Mouse (Mus musculus) retina, postnatal 1 day (tissue): ENCODE data around the gene Zfp473.
"Not testable (repeated sequence)": the region's sequence is repeated elsewhere in the genome, so short reads cannot be mapped to it uniquely, and the experiment has no call there.

Experiments used
- DNase-seq: peaks from one replicate; pipeline ENCODE4 v3.0.0-alpha.2; 2012

The Zfp473 gene

DNA sequence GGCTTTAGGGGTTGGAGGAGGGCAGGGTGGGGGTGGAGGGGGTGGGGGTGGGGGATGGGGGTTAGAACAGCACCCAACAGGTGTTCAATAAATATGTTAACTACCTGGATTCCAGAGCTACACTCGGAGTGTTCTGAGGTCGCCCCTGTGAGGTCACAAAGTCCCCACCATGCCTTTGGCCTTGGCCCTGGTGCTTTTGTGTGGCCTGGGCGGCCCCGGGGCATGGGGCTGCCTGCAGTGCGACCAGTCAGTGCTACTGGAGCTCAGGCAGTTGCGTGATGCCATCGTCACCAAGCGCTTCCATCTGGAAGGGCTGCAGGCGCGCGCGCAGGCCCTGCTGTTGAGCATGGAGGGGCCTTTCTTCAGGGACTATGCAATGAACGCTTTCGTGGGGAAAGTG is 42.3 kb downstream of the Zfp473 start, which contains the start of gene Izumo2:
TSS of gene Izumo2 (plus strand) at position 169 of the 400 bp plus-strand sequence.
- no peak for DNase-seq

DNA sequence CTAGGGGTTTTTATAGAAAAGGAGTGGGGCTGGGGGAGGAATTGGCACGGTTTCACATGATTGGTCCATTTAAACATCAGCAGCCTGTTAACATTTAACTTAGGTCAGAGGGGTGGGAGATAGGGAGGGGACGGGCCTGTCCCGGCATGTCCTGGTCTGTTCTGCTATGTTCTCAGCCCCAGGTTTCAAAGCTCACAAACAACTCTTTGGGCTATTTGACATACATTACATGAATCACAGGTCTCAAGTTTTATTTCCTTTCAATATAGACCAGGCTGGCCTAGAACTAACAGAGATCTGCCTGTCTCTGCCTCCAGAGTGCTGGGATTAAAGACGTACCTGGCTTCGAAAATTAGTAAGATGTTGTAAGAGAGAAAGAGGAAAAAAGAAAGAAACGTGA is 42.8 kb downstream of the Zfp473 start:
- not testable (repeated sequence) for DNase-seq

DNA sequence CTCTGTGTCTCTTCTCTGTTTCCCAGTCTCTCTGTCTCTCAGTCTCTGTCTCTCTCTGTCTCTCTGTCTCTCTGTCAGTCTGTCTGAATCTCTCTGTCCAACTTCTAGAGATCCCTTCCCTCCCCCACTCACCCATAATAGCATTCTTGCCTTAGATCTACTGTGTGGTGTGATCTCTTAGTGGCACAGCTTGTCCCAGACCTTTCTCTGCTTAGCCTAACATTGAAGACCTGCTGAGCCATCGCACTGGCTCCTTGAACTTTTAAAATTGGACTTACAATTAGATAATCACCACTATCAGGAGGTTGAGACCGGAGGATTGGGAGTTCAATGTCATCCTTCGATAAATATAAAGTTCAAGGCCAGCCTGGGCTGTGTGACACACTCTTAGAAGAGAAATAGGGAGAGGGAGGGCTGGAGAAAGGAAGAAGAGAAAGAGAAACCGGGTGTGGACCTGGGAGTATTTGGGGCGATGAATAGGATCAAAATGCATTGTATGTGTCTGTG is 43.6 kb downstream of the Zfp473 start:
- no peak for DNase-seq

DNA sequence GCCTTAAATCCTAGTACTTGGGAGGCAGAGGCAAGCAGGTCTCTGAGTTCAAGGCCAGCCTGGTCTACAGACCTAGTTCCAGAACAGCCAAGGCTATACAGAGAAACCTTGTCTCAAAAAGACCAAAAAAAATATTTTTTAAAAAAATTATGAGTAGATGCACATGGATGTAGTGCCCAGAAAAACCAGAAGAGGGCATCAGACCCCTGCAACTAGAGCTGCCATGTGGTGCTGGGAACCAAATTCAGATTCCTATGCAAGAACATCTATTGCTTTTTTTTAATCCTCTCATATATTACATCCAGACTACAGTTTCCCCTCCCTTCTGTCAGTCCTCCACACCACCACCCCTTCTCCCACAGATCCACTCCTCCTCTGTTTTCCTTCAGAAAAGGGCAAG is 44.5 kb downstream of the Zfp473 start:
- DNase-seq: no peak

DNA sequence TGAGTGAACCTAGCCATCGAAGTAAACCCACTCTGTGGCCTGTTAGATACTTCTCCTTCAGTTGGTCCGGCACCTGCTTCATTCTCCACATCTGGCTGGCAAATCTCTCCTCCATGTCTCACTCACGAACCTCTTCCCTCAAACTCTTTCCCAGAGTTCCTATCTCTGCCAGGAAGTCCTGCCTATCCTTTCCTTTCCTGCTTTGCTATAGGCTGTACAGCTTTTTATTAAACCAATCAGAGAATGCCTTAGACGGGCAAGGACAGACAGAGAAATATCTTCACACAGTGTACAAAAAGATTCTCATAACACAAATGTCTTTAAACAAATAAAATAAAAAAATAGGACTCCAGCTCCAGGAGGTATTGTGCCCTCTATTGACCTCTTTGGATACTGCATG is 45.8 kb downstream of the Zfp473 start:
- no peak for DNase-seq

DNA sequence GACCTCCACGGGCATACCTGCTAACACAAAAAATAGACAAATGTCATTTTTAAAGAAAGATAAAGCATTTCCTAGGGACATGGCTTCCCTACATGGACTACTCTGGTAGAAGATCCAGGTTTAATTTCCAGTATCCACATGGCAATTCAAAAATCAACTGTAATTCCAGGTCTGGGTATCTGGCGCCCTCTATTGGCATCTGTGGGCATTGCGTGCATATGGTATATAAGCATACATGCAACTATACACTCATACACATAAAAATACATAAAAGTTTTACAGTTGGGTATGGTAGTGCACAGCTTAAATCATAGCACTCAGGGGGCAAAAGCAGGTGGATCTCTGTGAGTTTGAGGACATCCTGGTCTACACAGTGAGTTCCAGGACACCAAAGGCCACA is 46.5 kb downstream of the Zfp473 start:
- peak; percentile 73 for DNase-seq

DNA sequence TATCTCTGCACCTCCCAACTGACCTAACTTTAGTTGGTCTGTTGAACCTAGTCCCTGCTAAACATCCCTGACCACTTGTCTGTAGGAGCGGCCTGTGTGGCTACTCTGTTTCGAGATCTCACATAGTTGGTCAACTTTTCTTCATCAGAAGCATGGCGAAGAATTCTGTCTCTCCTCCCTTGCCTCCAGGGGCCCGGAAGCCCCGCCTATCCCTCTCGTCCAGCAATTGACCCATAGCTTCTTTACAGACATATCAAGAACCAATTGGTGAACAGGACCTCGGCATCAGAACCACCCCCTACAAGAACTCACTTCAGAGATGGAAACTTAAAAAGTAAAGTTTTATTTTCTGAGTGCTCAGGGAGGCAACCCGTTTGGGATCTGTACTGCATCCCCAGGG is 47.9 kb downstream of the Zfp473 start:
- DNase-seq: no peak

DNA sequence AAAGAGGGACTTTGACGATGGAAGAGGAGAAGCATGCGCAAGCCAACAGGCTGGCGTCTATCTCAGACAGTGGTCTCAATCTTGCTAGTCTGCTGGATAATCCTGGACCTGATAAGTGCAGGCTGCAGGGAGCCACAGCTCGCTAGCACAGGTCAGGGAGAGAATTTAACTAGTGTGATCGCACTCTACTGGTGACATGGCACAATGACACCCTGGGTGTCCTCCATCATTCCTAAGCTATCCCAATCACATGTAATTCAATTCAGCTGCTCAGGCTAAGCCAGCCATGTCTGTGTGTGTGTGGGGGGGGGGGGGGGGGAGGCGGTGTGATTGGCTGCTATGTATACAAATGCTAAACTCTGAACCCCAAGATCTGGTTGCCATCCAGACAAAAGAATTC is 48.9 kb downstream of the Zfp473 start:
- DNase-seq: peak; percentile 90

DNA sequence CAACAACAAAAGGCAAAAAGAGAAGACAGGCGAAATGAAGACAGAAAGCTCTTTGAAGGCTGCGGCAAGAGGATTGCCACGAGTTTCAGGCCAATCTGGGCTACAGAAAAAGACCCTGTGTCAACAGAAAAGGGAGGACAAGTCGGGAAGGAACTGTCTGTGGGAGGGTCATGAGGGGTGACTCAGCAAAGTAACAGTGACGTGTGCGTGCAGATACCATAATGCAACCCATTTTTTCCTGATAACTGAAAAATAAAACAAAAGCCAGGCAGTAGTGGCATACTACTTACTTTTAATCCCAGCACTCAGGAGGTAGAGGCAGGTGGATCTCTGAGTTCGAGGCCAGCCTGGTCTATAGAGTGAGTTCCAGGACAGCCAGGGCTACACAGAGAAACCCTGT is 52.9 kb downstream of the Zfp473 start:
- no peak for DNase-seq

DNA sequence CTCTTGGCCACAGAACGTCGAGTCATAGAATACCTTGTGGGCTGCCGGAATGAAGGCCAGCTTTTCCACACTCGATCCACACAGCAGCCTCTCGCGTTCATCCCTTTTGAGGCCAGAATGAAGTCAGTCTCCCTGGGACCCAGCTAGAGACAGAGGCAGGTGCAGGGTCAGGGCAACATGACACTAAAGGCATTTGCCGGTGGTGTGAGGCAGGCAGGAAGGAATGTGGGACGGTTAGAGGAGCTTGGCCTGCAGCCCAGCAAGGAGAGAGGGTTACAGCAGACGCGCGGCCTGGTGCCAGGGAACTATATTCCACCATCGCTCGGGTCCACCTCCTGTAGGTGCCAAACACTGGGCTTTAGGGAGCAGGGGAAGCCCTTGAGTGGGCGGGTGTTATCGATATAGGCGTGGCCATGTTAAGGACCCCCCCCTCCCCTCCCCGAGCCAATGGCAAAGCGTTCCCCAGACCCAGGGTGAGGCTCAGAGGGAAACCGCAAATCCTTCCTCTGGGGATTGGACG is 53.6 kb downstream of the Zfp473 start:
- peak; percentile 85 for DNase-seq

DNA sequence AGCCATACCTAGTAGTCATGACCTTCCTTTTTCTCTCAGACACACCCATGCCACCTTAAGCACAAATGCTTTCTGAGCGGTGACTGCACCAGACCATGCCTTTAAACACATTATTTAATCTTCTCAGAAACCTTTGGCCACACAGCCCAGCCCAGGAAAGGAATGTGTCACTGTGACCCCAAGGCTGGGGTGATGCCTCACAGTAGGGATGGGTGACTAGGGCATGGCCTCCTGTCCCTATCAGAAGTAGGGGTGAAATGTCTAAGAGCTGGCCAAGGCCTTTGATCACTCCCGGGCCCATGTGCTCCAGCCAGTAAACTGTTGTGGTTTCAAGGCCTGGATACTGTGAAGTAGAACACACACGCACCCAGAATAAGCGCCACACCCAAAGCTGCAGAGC is 55.6 kb downstream of the Zfp473 start:
- no peak for DNase-seq

DNA sequence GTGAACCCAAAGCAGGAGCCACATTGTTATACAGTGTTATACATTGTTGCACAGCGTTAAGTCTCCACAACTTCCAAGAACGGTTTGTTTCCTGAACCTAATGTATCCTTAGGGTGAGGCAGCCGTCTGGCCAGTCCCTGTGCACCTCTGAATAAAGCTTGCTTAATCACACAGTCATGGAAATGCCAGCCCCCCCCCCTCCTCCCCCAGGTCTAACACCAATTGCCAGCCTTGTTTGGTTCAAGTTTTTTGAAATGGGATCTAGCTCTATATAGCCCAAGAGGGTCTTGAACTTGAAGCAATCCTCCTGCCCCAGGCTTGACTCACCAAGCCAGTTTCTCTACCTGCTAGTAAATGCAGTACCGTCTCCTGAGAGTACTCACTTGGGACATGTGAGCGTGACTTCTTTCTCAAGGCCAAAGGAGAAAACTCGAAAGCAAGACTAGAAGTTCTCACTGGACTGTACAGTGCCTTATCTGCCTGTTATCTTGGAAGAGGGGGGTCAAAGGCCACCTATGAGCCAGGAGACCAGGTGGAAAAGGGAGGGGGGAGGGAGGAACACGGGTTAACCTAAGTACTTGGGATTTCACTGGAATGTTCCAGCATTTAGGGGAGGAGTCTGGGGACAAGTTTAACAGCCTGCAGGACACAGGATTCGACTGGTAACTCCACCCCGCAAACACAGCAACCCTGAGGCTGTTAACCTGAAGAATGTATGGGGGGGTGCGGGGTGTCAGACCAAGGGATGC is 57.2 kb downstream of the Zfp473 start:
- no peak for DNase-seq

DNA sequence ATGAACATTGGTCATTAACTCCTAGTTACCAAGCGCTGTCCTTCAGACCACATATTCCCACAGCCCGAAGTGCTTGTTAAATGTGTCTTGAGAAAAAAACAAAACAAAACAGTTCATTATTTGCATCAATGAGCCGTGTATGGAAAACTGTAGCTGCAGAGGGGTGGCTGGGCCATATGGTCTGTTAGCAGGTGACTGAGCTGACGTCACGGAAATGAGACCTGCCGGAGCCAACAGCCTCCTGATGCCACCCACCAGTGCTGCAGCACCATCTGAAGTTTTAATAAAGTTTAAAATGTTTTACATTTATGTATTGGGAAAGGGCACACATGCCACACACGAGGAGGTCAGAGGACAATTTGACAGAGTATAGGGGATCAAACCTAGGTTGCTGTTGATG is 61.5 kb downstream of the Zfp473 start:
- DNase-seq: no peak

DNA sequence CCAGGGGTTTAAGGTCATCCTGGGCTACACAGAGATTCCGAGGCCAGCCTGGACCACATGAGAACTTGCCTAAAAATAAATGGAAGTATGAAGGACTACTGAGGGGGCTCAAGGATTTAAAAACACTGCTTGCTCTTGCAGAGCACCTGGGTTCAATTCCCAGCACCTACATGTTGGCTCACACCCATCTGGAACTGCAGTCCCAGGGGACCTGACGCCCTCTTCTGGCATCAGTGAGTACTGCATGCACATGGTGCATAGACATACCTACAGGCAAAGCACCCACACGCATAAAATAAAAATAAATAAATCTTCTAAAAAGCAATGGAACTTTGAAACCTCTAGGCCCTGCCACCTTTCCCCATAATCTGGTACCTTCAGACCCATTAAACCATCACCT is 62.0 kb downstream of the Zfp473 start:
- DNase-seq: no peak

DNA sequence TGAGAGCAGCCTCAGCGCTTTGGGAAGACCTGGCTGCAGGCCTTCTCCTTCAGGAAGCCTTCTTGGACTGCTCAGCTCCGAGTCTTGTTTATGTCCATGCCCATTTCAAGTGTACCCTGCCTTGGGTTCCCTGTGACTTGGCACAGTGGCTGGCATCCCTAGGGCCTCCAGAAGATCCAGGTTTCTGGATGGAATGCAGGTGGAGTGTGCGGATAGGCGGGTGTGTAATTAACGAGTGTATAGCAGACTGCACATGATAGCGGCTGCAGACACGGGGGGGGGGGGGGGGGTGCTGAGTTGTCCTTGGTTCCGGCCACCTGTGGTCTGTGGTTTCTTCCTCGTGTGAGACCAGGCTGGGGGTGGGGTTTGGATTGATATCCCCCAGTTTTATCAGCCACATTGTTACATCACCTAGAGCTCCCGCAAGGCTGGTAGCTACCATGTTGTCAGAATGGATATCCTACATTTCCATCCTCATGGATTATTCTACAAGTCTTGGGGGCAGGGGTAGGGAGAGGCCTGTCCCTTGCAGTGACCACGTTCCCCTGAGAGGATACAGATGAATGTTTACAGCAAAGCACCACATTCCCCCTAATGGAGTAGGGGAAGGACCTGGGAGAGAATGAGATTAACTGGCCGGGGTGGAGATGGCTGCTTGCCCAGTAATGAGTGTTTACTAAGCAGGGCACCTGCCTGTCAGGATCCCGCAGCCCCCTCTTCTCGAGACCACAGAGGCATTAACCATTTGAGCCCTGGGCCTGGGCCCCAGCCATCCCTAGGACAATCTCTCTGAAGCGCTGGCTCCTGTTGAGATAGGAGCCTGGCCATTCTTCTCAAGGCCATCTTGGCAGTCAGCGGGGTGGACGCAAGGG is 65.1 kb downstream of the Zfp473 start:
- peak; percentile 78 for DNase-seq

DNA sequence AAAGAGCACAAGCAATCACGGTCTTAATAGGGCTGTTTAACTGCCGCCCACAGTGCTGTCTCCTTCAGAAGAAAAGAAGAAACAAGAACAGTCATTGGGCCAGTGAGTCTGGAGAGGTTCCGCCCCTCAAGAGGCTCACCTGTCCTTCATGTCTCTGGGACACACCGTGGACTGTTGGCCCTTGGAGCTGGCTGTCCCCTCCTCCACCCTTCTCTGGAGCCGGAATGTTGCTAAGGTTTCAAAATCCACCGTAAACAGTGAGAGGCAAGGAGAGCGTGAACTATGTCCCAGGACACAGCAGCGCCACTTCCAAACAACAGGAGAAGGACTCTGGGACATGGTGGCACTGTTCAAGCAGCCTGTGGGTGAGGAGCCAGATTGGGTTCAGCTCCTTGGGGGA is 67.2 kb downstream of the Zfp473 start:
- no peak for DNase-seq
